Mouse (Mus musculus) myocyte (in vitro differentiated cells): ENCODE data around the gene Gm17364.

Experiments
- E2F4 ChIP-seq: IDR thresholded peaks from one replicate; pipeline ENCODE4 v1.6.1; 2011; ENCODE audit warnings: mild to moderate bottlenecking, control low read depth, moderate library complexity; ENCODE audit not compliant: insufficient read depth
- MAX ChIP-seq: IDR thresholded peaks from one replicate; pipeline ENCODE4 v1.6.1; 2011; ENCODE audit warnings: low read depth, mild to moderate bottlenecking, control low read depth
- MYOG ChIP-seq, 3 experiments: IDR thresholded peaks; one replicate each; pipeline ENCODE4 v1.6.1; 2011; ENCODE audit warnings: control low read depth in 2 of 3, low read depth in 2 of 3, mild to moderate bottlenecking in 2 of 3; ENCODE audit not compliant: insufficient read length in 2 of 3, control insufficient read depth in 1 of 3, insufficient read depth in 1 of 3
- POLR2A ChIP-seq: IDR thresholded peaks from one replicate; pipeline ENCODE4 v1.6.1; 2011; ENCODE audit warnings: low read depth, mild to moderate bottlenecking, control low read depth, moderate library complexity; ENCODE audit not compliant: insufficient read length
- SRF ChIP-seq: IDR thresholded peaks from one replicate; pipeline ENCODE4 v1.6.1; 2011; ENCODE audit warnings: low read depth; ENCODE audit not compliant: control insufficient read depth, insufficient read length
- TCF12 ChIP-seq: IDR thresholded peaks from one replicate; pipeline ENCODE4 v1.6.1; 2011; ENCODE audit warnings: mild to moderate bottlenecking, control low read depth; ENCODE audit not compliant: poor library complexity, insufficient read depth, severe bottlenecking
- USF1 ChIP-seq: IDR thresholded peaks from one replicate; pipeline ENCODE4 v1.6.1; 2011; ENCODE audit warnings: low read depth, mild to moderate bottlenecking, control low read depth, moderate library complexity

DNA sequence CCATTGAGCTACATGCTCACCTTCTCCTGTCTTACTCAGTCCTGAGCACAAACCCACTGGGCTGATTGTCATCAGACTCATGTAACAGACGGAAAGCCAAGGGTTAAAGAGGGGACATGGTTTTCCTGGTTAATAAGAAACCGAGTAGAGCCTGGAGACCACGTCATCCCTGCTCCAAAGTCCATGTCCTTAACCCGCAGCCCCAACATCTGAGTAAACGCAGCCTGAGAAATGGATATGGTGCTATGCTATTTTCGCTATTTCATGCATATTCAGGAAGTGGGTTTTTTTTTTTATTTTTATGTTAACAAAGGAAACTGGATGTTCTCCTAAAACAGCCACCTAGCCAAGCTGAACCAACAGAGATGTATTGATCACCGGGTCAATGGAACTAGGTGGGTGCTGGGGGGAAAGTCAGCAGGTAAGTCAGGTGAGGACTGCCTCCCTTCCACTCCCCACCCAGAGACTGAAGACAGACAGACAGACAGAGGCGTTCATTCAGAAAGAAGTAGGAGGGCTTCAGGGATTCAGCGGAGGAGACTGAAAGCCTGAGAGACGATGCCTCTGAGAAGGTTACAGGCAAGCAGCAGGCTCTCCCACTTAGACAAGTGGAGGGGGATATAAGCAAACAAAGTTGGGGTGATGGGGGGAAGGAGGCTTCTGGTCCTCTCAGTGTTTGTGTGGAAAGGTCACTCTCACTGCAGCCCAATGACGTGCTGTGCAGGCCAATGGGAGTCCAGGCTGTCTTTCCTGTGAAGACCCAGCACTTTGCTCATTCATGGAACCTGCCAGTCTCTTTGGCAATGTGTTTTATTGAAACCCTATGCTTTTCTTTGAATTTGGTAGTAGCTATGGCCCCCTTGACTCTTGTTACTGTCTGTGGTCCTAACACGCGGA, 37.7 kb downstream of the Gm17364 start:
- TF ChIP-seq MAX = no peak
- no peak for TF ChIP-seq POLR2A
- no peak for TF ChIP-seq SRF
- TF ChIP-seq E2F4 = no peak
- no peak for TF ChIP-seq TCF12
- no peak for TF ChIP-seq MYOG (IDR thresholded peaks at IDR 0.05; ENCODE audit: control insufficient read depth in 1 of 3, insufficient read depth in 1 of 3, insufficient read length in 2 of 3, low read depth in 2 of 3)
- no peak for TF ChIP-seq USF1
